Mouse (Mus musculus) hindbrain, postnatal 0 days (tissue): ENCODE results near the gene Farsa. TPM values are rescaled to one million over a fixed set of nuclear protein-coding genes. Genes with fewer than 3 reads are reported as not detected.

Experiments
- ATAC-seq: fragments of 200-750 bp; cut with Nextera tagmentation; 2 replicates; pipeline ENCODE4 v1.8.0; 2017; ENCODE audit warnings: mild to moderate bottlenecking, moderate TSS enrichment, moderate library complexity
- DNase-seq: peaks from one replicate; pipeline ENCODE4 v3.0.0-alpha.2; 2015; ENCODE audit warnings: low spot score
- H3K27ac ChIP-seq: fragments of 300-500 bp; sonication (generic); 2 replicates; pipeline ENCODE4 v1.5.1; 2014; ENCODE audit warnings: mild to moderate bottlenecking
- H3K27me3 ChIP-seq: fragments of 300-500 bp; sonication (generic); 2 replicates; pipeline ENCODE4 v1.6.1; 2014; ENCODE audit warnings: low read length, mixed read lengths; ENCODE audit not compliant: insufficient read depth
- H3K36me3 ChIP-seq: fragments of 300-500 bp; sonication (generic); 2 replicates; pipeline ENCODE4 v1.6.1; 2014; ENCODE audit warnings: low read length, mixed read lengths; ENCODE audit not compliant: insufficient read depth
- H3K4me1 ChIP-seq: fragments of 300-500 bp; sonication (generic); 2 replicates; pipeline ENCODE4 v1.6.1; 2014; ENCODE audit warnings: antibody characterized with exemption, low read length, mixed read lengths; ENCODE audit not compliant: insufficient read depth
- H3K4me2 ChIP-seq: fragments of 300-500 bp; sonication (generic); 2 replicates; pipeline ENCODE4 v1.6.1; 2014; ENCODE audit warnings: low read depth, mild to moderate bottlenecking, low read length, moderate library complexity, mixed read lengths
- H3K4me3 ChIP-seq: fragments of 300-500 bp; sonication (generic); 2 replicates; pipeline ENCODE4 v1.5.1; 2014; ENCODE audit warnings: low read length
- H3K9ac ChIP-seq: fragments of 300-500 bp; sonication (generic); replicated peaks from 2 replicates; pipeline ENCODE4 v1.6.1; 2014; ENCODE audit warnings: mild to moderate bottlenecking, low read length, moderate library complexity, mixed read lengths
- H3K9me3 ChIP-seq: fragments of 300-500 bp; sonication (generic); 2 replicates; pipeline ENCODE4 v1.6.1; 2016; ENCODE audit warnings: low read length, mixed read lengths
- CTCF ChIP-seq: IDR thresholded peaks from 2 replicates; pipeline ENCODE4 v1.5.1; 2016; ENCODE audit warnings: antibody characterized with exemption, control low read depth, low read depth
- WGBS: fragments of 180-500 bp; shearing (Covaris S2); extraction: QIAGEN DNeasy Blood & Tissue Kit; methylation state at CpG from one replicate; pipeline ENCODE4 v1.1.7; 2014; 5-methylcytosine and 5-hydroxymethylcytosine counted together
- polyA plus RNA-seq: library from polyadenylated mRNA; unstranded; fragments of >200 nt; fragmentation: Nextera tagmentation; extraction: Ambion mirVana; gene quantifications from 2 replicates; pipeline ENCODE4 v1.2.1, GENCODE M21; 2015
- total RNA-seq: library from RNA; depleted of rRNA; stranded (reverse); fragments of >200 nt; gene quantifications from 2 replicates; pipeline ENCODE4 v1.2.3, GENCODE M21; 2014

The Farsa gene
- total and polyA plus RNA-seq, 2 experiments from 2014 or later: 86.1 to 89.8 TPM

GRCm38 (mm10) chr8:84846094-84846721 is 10.6 kb upstream of the Farsa start:
- Histone ChIP-seq H3K4me1 (peaks cover 9% of the 10 kb centered on the region), H3K27ac (peak overlapping the region; percentile 89), H3K4me2 (peak overlapping the region; percentile 89), H3K9ac (peak overlapping the region; percentile 92), H3K9me3 (no peaks in the 10 kb centered on the region), H3K27me3 (no peaks in the 10 kb centered on the region), H3K36me3 (peaks cover 39% of the 10 kb centered on the region), H3K4me3 (peak overlapping the region; percentile 94)
- WGBS: under 1% methylated on average over 30 of the region's 30 CpGs
- ATAC-seq (no peak), DNase-seq (peak; percentile 36)
- TF ChIP-seq CTCF: no peak

GRCm38 (mm10) chr8:84846722-84847572 is 9.8 kb upstream of the Farsa start, which contains the start of gene Calr:
Gene Calr (minus strand): TSS chr8:84846934.
- peak within 1 kb of the TSS; percentile 89 for H3K4me2 ChIP-seq
- peak within 1 kb of the TSS; percentile 92 for H3K9ac ChIP-seq
- H3K4me1 ChIP-seq: peaks cover 9% of the 10 kb centered on the region
- H3K4me3 ChIP-seq: peak within 1 kb of the TSS; percentile 94
- DNase-seq (peak; percentile 100), ATAC-seq (peak; percentile 99)
- whole genome bisulfite sequencing: under 1% methylated on average over 55 of the region's 55 CpGs
- peaks cover 31% of the 10 kb centered on the region for H3K36me3 ChIP-seq
- H3K27me3 ChIP-seq: no peaks in the 10 kb centered on the region
- TF ChIP-seq CTCF: peak; percentile 44
- H3K27ac ChIP-seq: peak within 1 kb of the TSS; percentile 89
- no peaks in the 10 kb centered on the region for H3K9me3 ChIP-seq

GRCm38 (mm10) chr8:84847684-84848435 is 8.9 kb upstream of the Farsa start:
- peak overlapping the region; percentile 62 for H3K4me2 ChIP-seq
- WGBS: 40% methylated on average over 6 of the region's 6 CpGs
- DNase-seq (no peak), ATAC-seq (no peak)
- H3K9me3 ChIP-seq: no peaks in the 10 kb centered on the region
- no peaks in the 10 kb centered on the region for H3K27me3 ChIP-seq
- peak overlapping the region; percentile 59 for H3K9ac ChIP-seq
- TF ChIP-seq CTCF: no peak
- peaks cover 22% of the 10 kb centered on the region for H3K36me3 ChIP-seq
- H3K27ac ChIP-seq: peak overlapping the region; percentile 73
- peaks cover 9% of the 10 kb centered on the region for H3K4me1 ChIP-seq
- H3K4me3 ChIP-seq: peak overlapping the region; percentile 94; the same call in 1 of the 2 replicates

GRCm38 (mm10) chr8:84856434-84856833 is 355 bp upstream of the Farsa start:
- no peak overlapping the region for H3K27ac ChIP-seq
- no peaks in the 10 kb centered on the region for H3K27me3 ChIP-seq
- no peak for TF ChIP-seq CTCF
- 93% methylated on average over 3 of the region's 3 CpGs for WGBS
- no peaks in the 10 kb centered on the region for H3K9me3 ChIP-seq
- no peak overlapping the region for H3K4me2 ChIP-seq
- peaks cover 9% of the 10 kb centered on the region for H3K36me3 ChIP-seq
- H3K4me1 ChIP-seq: peaks cover 7% of the 10 kb centered on the region
- ATAC-seq (no peak), DNase-seq (no peak)
- peak overlapping the region; percentile 63; the same call in 1 of the 2 replicates for H3K4me3 ChIP-seq
- H3K9ac ChIP-seq: no peak overlapping the region

DNA sequence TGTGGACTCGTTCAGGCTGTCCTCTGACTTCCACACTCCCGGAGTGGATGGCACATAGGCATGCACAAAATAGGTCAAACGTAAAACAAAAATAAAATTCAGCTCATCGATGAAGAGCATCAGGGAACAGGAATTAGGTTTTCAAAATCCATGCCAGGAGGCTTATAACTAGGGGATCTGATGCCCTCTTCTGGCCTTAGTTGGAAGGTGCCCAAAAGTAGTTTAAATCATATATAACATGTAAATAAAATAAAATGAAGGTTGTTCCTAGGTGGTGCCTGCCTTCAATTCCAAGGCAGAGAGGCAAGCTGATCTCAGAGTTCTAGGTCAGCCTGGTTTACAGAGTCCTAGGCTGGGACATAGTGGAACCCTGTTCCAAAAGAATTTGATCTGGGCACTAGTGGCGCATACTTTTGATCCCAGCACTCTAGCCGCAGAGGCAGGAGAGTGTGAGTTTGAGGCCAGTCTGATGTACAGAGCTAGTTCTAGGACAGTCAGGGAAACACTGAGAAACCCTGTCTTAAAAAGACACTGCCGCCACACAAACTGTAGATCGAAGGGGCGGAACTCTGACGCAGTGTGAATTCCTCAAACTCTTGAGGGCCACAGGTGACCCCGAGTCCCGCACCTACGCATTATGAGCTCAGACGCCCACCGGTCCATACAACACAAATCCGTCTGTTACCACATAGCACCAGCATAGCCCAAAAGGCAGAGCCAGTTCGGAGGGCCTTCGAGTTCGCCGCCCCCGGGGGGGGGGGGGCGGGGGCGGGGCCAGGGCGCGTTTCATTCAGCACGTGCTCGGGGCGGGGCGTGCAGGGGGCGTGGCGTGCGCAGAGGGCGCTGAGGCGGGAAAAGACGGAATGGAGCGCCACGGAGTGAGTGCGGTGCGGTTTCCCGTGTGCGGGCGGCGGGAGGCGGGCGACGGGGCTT is 14.9 kb downstream of the Farsa start, which contains the start of gene Syce2:
Gene Syce2, plus strand, starts transcription at position 736 of the 933 bp plus-strand sequence.
- H3K27me3 ChIP-seq: no peaks in the 10 kb centered on the region
- H3K4me2 ChIP-seq: peak within 1 kb of the TSS; percentile 75
- no peaks in the 10 kb centered on the region for H3K9me3 ChIP-seq
- H3K9ac ChIP-seq: peak within 1 kb of the TSS; percentile 48
- no peak within 1 kb of the TSS for H3K27ac ChIP-seq
- 0 out of 2 replicates have a peak, but pooled peaks cover 5% of the 10 kb centered on the region for H3K4me1 ChIP-seq
- peaks cover 21% of the 10 kb centered on the region for H3K36me3 ChIP-seq
- ATAC-seq (peak; percentile 83), DNase-seq (peak; percentile 82)
- peak; percentile 60 for TF ChIP-seq CTCF
- peak within 1 kb of the TSS; percentile 39 for H3K4me3 ChIP-seq
- 17% methylated on average over 39 of the region's 46 CpGs for WGBS
